Mouse (Mus musculus) urinary bladder, postnatal 36 days (tissue): ENCODE results near the gene Upk1b.
"Not testable (repeated sequence)": the region's sequence is repeated elsewhere in the genome, so short reads cannot be mapped to it uniquely, and the experiment has no call there.

Experiments
- DNase-seq, 2 experiments: peaks; one replicate each; pipeline ENCODE4 v3.0.0; 2022; ENCODE audit warnings: low spot score in 2 of 2, mixed read lengths in 1 of 2

Gene Upk1b

GRCm38 (mm10) chr16:38800091-38800490, at the start of gene Upk1b:
TSS of gene Upk1b (minus strand) at chr16:38800328.
- DNase-seq, result peak; percentile 61 to 80

GRCm38 (mm10) chr16:38828649-38829048, 28.5 kb upstream of the Upk1b start, which contains the start of gene 4930435E12Rik:
TSS of gene 4930435E12Rik (minus strand) at chr16:38828749.
- no peak for DNase-seq

GRCm38 (mm10) chr16:38812521-38812920, 12.4 kb upstream of the Upk1b start:
- peak; percentile 65 to 81 for DNase-seq

- peak in 1 of 2 experiments; percentile 27 for DNase-seq
Observed at GRCm38 (mm10) chr16:38810196-38810595, 10.1 kb upstream of the Upk1b start.

GRCm38 (mm10) chr16:38807796-38808195, 7.7 kb upstream of the Upk1b start:
- DNase-seq, result not testable (repeated sequence)

GRCm38 (mm10) chr16:38798957-38799450, 1.1 kb downstream of the Upk1b start:
- no peak for DNase-seq

- DNase-seq, result no peak
Observed at GRCm38 (mm10) chr16:38793120-38793519, 7.0 kb downstream of the Upk1b start.

GRCm38 (mm10) chr16:38789966-38790365, 10.2 kb downstream of the Upk1b start:
- DNase-seq, result peak in 1 of 2 experiments; percentile 29

GRCm38 (mm10) chr16:38789016-38789415, 11.1 kb downstream of the Upk1b start:
- DNase-seq, result no peak

- DNase-seq, result no peak
Observed at GRCm38 (mm10) chr16:38785301-38785700, 14.8 kb downstream of the Upk1b start.

GRCm38 (mm10) chr16:38782524-38783067, 17.5 kb downstream of the Upk1b start:
- DNase-seq, result no peak

- no peak for DNase-seq
Observed at GRCm38 (mm10) chr16:38781946-38782345, 18.2 kb downstream of the Upk1b start.

- no peak for DNase-seq
Observed at GRCm38 (mm10) chr16:38780960-38781572, 19.1 kb downstream of the Upk1b start.

- no peak for DNase-seq
Observed at GRCm38 (mm10) chr16:38776342-38776741, 23.8 kb downstream of the Upk1b start.

- no peak for DNase-seq
Observed at GRCm38 (mm10) chr16:38774964-38775746, 25.0 kb downstream of the Upk1b start.

- DNase-seq, result peak; percentile 47 to 48
Observed at GRCm38 (mm10) chr16:38772906-38773496, 27.1 kb downstream of the Upk1b start.

GRCm38 (mm10) chr16:38771145-38771544, 29.0 kb downstream of the Upk1b start:
- no peak for DNase-seq

- DNase-seq, result no peak
Observed at GRCm38 (mm10) chr16:38769529-38769928, 30.6 kb downstream of the Upk1b start.

GRCm38 (mm10) chr16:38768386-38768785, 31.7 kb downstream of the Upk1b start:
- DNase-seq, result no peak

- no peak for DNase-seq
Observed at GRCm38 (mm10) chr16:38767761-38768160, 32.4 kb downstream of the Upk1b start.

GRCm38 (mm10) chr16:38766671-38767070, 33.5 kb downstream of the Upk1b start:
- DNase-seq, result no peak

GRCm38 (mm10) chr16:38763508-38763907, 36.6 kb downstream of the Upk1b start:
- DNase-seq, result no peak
